Mouse (Mus musculus) liver, embryonic 14.5 days (tissue): ENCODE data around the gene Dpp6.

Source experiments
- CTCF ChIP-seq: IDR thresholded peaks from 2 replicates; pipeline ENCODE4 v1.5.1; 2016; ENCODE audit warnings: antibody characterized with exemption, low read depth, control low read depth
- EP300 ChIP-seq: IDR thresholded peaks from 2 replicates; pipeline ENCODE4 v1.6.1; 2016; ENCODE audit warnings: antibody characterized with exemption, low read depth

DNA sequence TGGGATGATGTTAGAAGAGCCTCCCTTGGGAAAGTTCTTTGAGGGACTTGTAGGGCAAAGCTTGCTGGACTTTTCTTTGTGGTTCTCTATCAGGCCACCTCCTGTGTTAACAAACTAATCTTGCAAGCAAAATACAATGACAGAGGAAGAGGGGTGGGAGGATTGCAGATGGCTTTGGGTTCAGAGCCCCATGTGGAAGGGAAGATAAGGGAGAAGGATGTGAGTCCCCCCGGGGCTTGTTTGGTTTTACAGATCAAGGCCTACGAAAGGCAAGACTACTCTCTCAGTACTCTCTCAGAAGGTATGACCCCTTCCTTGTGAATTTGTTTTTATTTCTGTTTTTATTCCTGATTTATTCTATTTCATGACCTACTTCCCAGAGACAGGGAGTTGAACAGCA lies 431.7 kb downstream of the Dpp6 start:
- TF ChIP-seq CTCF (no peak), EP300 (no peak)
